Mouse (Mus musculus) bone marrow macrophage, adult 2 months (primary cell): ENCODE results near the gene Emp3.

Experiments
- CTCF ChIP-seq: IDR thresholded peaks from 2 replicates; pipeline ENCODE4 v1.5.1; 2012; ENCODE audit warnings: low read depth, mild to moderate bottlenecking, low read length, moderate library complexity
- POLR2A ChIP-seq: IDR thresholded peaks from 2 replicates; pipeline ENCODE4 v1.6.1; 2012; ENCODE audit warnings: mild to moderate bottlenecking, low read depth, low read length, borderline replicate concordance

DNA sequence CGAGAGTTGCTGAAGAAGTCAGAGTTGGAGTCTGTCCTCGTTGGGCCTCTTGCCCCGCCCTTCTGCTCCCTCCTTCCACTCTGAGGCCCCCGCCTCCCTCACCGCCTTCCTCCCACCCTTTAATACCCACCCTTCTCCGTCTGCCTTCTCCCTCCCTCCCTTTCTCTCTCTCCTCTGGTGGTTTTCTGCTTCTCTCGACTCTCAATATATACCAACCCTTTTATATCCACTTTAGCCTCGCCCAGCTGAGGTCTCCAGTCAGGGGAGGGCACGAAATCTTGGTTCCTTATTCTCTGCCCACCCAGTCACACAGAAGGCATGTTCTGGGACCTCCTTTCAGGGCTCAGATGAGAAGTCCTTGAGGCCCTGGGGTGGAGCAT is at the start of gene Emp3:
- TF ChIP-seq CTCF (no peak), POLR2A (peak; percentile 46; the same call in 1 of the 2 replicates)
